Mouse (Mus musculus): ENCODE data around the gene Gapt.
"Not testable (repeated sequence)": the region's sequence is repeated elsewhere in the genome, so short reads cannot be mapped to it uniquely, and the experiment has no call there.

Gene Gapt

GRCm38 (mm10) chr13:110356941-110357340, at the start of gene Gapt:
Gene Gapt, minus strand, starts transcription at chr13:110357199.
- DNase-seq (ENCODE audit: low read depth) = peak; percentile 53

GRCm38 (mm10) chr13:110406152-110406551, 49.2 kb upstream of the Gapt start:
- no peak for DNase-seq (ENCODE audit: low read depth)

- DNase-seq (ENCODE audit: low read depth) = not testable (repeated sequence)
These were observed 47.7 kb upstream of the Gapt start for GRCm38 (mm10) chr13:110404686-110405085.

- no peak for DNase-seq (ENCODE audit: low read depth)
These were observed 47.1 kb upstream of the Gapt start for GRCm38 (mm10) chr13:110404059-110404458.

GRCm38 (mm10) chr13:110401877-110402276, 44.9 kb upstream of the Gapt start:
- DNase-seq (ENCODE audit: low read depth) = no peak

- DNase-seq (ENCODE audit: low read depth) = no peak
These were observed 44.4 kb upstream of the Gapt start for GRCm38 (mm10) chr13:110401443-110401842.

- no peak for DNase-seq (ENCODE audit: low read depth)
These were observed 41.7 kb upstream of the Gapt start for GRCm38 (mm10) chr13:110398513-110399270.

GRCm38 (mm10) chr13:110397750-110398149, 40.8 kb upstream of the Gapt start:
- no peak for DNase-seq (ENCODE audit: low read depth)

- no peak for DNase-seq (ENCODE audit: low read depth)
These were observed 39.1 kb upstream of the Gapt start for GRCm38 (mm10) chr13:110395916-110396685.

- no peak for DNase-seq (ENCODE audit: low read depth)
These were observed 38.3 kb upstream of the Gapt start for GRCm38 (mm10) chr13:110395179-110395794.

GRCm38 (mm10) chr13:110394291-110395178, 37.5 kb upstream of the Gapt start, which contains the start of gene Plk2:
Gene Plk2, plus strand, starts transcription at chr13:110395046.
- peak; percentile 16 for DNase-seq (ENCODE audit: low read depth)

GRCm38 (mm10) chr13:110392631-110393030, 35.6 kb upstream of the Gapt start:
- peak; percentile 12 for DNase-seq (ENCODE audit: low read depth)

- peak; percentile 60 for DNase-seq (ENCODE audit: low read depth)
These were observed 35.2 kb upstream of the Gapt start for GRCm38 (mm10) chr13:110392210-110392609.

GRCm38 (mm10) chr13:110384514-110384913, 27.5 kb upstream of the Gapt start:
- DNase-seq (ENCODE audit: low read depth) = peak; percentile 85

GRCm38 (mm10) chr13:110382447-110382901, 25.5 kb upstream of the Gapt start:
- peak; percentile 66 for DNase-seq (ENCODE audit: low read depth)

- no peak for DNase-seq (ENCODE audit: low read depth)
These were observed 12.7 kb upstream of the Gapt start for GRCm38 (mm10) chr13:110369673-110370072.

GRCm38 (mm10) chr13:110368556-110369040, 11.6 kb upstream of the Gapt start:
- peak; percentile 64 for DNase-seq (ENCODE audit: low read depth)

GRCm38 (mm10) chr13:110367961-110368555, 11.1 kb upstream of the Gapt start:
- DNase-seq (ENCODE audit: low read depth) = no peak

GRCm38 (mm10) chr13:110366477-110366876, 9.5 kb upstream of the Gapt start:
- no peak for DNase-seq (ENCODE audit: low read depth)

- DNase-seq (ENCODE audit: low read depth) = peak; percentile 49
These were observed 6.7 kb upstream of the Gapt start for GRCm38 (mm10) chr13:110363722-110364121.

GRCm38 (mm10) chr13:110351051-110351450, 5.9 kb downstream of the Gapt start:
- DNase-seq (ENCODE audit: low read depth) = no peak

Measured in 416B (cell line).